ENCODE assay signal across 23 mouse cellular contexts in the genomic region with DNA sequence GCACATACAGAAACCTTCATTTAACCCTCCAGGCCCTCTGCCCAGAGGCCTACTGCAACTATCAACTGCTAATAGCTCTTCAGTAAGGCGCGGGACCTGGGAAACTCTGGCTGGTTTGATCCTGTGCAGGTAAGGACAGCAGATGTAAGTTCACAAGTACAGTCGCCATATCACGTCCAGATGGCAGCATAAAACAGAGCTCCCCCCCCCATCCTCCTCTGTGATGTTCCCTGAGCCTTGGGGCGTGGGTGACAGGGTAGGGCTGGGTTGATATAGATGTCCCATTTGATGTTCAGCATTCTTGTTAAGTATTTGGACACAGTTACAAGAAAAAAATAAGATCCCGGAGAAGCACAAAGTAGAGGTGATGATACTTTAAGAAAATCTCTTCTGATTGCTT. TPM values are rescaled to one million over a fixed set of nuclear protein-coding genes. Genes with fewer than 3 reads are reported as not detected.
DNase-seq lines count a peak whose midpoint lies in the region; ATAC-seq and TF ChIP-seq lines count a peak whose summit lies in the region.
"Had no signal": no experiment of that assay in that cellular context is flagged by ENCODE, and none has a peak within 500 bp of the region (broad histone marks: within the 10 kb centered on the region; RNA-seq: fewer than 3 reads in every experiment).

No protein-coding gene starts in this region.

- H3K4me2 ChIP-seq in heart, embryonic 11.5 days: no peak overlapping the region
- no peak overlapping the region for H3K4me2 ChIP-seq in intestine, embryonic 14.5 days (ENCODE audit: low read length)
- no peak overlapping the region for H3K4me2 ChIP-seq in intestine, embryonic 15.5 days (replicated peaks)
- H3K4me2 ChIP-seq: embryonic facial prominence, embryonic 12.5 days; forebrain, embryonic 12.5 days; hindbrain, embryonic 12.5 days; limb, embryonic 12.5 days; liver, embryonic 11.5 days had no signal

- H3K4me1 ChIP-seq in heart, embryonic 11.5 days (ENCODE audit: control insufficient read depth, insufficient read depth, low read length): peaks cover 33% of the 10 kb centered on the region
- peaks cover 25% of the 10 kb centered on the region for H3K4me1 ChIP-seq in intestine, embryonic 14.5 days (replicated peaks; ENCODE audit: control insufficient read depth, insufficient read depth, low read length)
- H3K4me1 ChIP-seq in intestine, embryonic 15.5 days (replicated peaks): peaks cover 21% of the 10 kb centered on the region
- H3K4me1 ChIP-seq in brown adipose tissue, adult 24 weeks (ENCODE audit: control insufficient read depth, insufficient read depth, insufficient read length, low read length): peaks cover 25% of the 10 kb centered on the region
- H3K4me1 ChIP-seq in olfactory bulb, adult 2 months (ENCODE audit: control insufficient read depth, insufficient read depth, low read length): peaks cover 51% of the 10 kb centered on the region
- H3K4me1 ChIP-seq: forebrain, embryonic 12.5 days had no signal

- no peak for TF ChIP-seq POLR2A in olfactory bulb, adult 2 months (IDR thresholded peaks at IDR 0.05; ENCODE audit: insufficient read depth, low read depth, low read length)

- no peak for TF ChIP-seq CTCF in olfactory bulb, adult 2 months (IDR thresholded peaks at IDR 0.05; ENCODE audit: insufficient read depth, low read depth, low read length)

- H3K9me3 ChIP-seq in heart, embryonic 11.5 days (replicated peaks; ENCODE audit: control insufficient read depth, low read length): no peaks in the 10 kb centered on the region
- no peaks in the 10 kb centered on the region for H3K9me3 ChIP-seq in intestine, embryonic 14.5 days (ENCODE audit: control insufficient read depth, low read length)
- no peaks in the 10 kb centered on the region for H3K9me3 ChIP-seq in intestine, embryonic 15.5 days
- H3K9me3 ChIP-seq: embryonic facial prominence, embryonic 12.5 days; forebrain, embryonic 12.5 days; midbrain, embryonic 10.5 days had no signal

- no peak for DNase-seq in heart, adult 11 months
- no peak for DNase-seq in intestine, embryonic 14.5 days (ENCODE audit: low spot score)
- DNase-seq in spleen, adult 18-20 months: no peak
- DNase-seq: adrenal gland, postnatal 36 days; B cell, adult 2 months; cerebellum, adult 18-20 months; kidney, adult 18-20 months; lung, adult 18-20 months; lung, postnatal 10 days had no signal

- no peaks in the 10 kb centered on the region for H3K36me3 ChIP-seq in heart, embryonic 11.5 days (ENCODE audit: control insufficient read depth, insufficient read depth, low read length)
- H3K36me3 ChIP-seq in intestine, embryonic 14.5 days (ENCODE audit: control insufficient read depth, insufficient read depth, low read length): no peaks in the 10 kb centered on the region
- H3K36me3 ChIP-seq in intestine, embryonic 15.5 days: no peaks in the 10 kb centered on the region
- H3K36me3 ChIP-seq: embryonic facial prominence, embryonic 12.5 days; forebrain, embryonic 12.5 days; G1E; hindbrain, embryonic 12.5 days; limb, embryonic 12.5 days; midbrain, embryonic 10.5 days had no signal

- peak overlapping the region; percentile 81 for H3K27ac ChIP-seq in heart, embryonic 11.5 days (ENCODE audit: low read depth, low read length)
- peak overlapping the region; percentile 69; the same call in 1 of the 2 replicates for H3K27ac ChIP-seq in intestine, embryonic 14.5 days (ENCODE audit: low read depth)
- H3K27ac ChIP-seq in intestine, embryonic 15.5 days: no peak overlapping the region
- H3K27ac ChIP-seq in brown adipose tissue, adult 24 weeks (replicated peaks; ENCODE audit: low read depth, low read length): peak overlapping the region; percentile 88
- peak overlapping the region; percentile 50; the same call in 1 of the 2 replicates for H3K27ac ChIP-seq in olfactory bulb, adult 2 months (ENCODE audit: insufficient read depth, low read depth, low read length)
- H3K27ac ChIP-seq: embryonic facial prominence, embryonic 12.5 days; forebrain, embryonic 12.5 days; hindbrain, embryonic 12.5 days; limb, embryonic 12.5 days; midbrain, embryonic 10.5 days had no signal

- H3K9ac ChIP-seq in heart, embryonic 11.5 days (ENCODE audit: low read depth, low read length): no peak overlapping the region
- H3K9ac ChIP-seq in intestine, embryonic 14.5 days (ENCODE audit: low read length): no peak overlapping the region
- H3K9ac ChIP-seq in intestine, embryonic 15.5 days: no peak overlapping the region
- H3K9ac ChIP-seq: embryonic facial prominence, embryonic 12.5 days; forebrain, embryonic 12.5 days; hindbrain, embryonic 12.5 days; limb, embryonic 12.5 days had no signal

- no peak for ATAC-seq in heart, embryonic 11.5 days (replicated peaks; ENCODE audit: insufficient number of reproducible peaks, low FRiP score, low TSS enrichment)
- no peak for ATAC-seq in intestine, embryonic 14.5 days (replicated peaks; ENCODE audit: low FRiP score, low TSS enrichment, low read depth)
- no peak for ATAC-seq in intestine, embryonic 15.5 days
- ATAC-seq: midbrain, embryonic 16.5 days; Patski had no signal

- WGBS in heart, embryonic 11.5 days (ENCODE audit: insufficient replicate concordance): 89% methylated on average over 6 of the region's 6 CpGs
- 89% methylated on average over 6 of the region's 6 CpGs for WGBS in intestine, embryonic 14.5 days
- WGBS in intestine, embryonic 15.5 days: 93% methylated on average over 6 of the region's 6 CpGs
- 96% methylated on average over 6 of the region's 6 CpGs for WGBS in olfactory bulb, adult 2 months

- no peak overlapping the region for H3K4me3 ChIP-seq in heart, embryonic 11.5 days (ENCODE audit: low read depth, low read length)
- H3K4me3 ChIP-seq in intestine, embryonic 14.5 days (ENCODE audit: low read depth, low read length): no peak overlapping the region
- no peak overlapping the region for H3K4me3 ChIP-seq in intestine, embryonic 15.5 days (replicated peaks)
- no peak overlapping the region for H3K4me3 ChIP-seq in brown adipose tissue, adult 24 weeks (ENCODE audit: insufficient read depth, low read depth, low read length)
- no peak overlapping the region for H3K4me3 ChIP-seq in olfactory bulb, adult 2 months (ENCODE audit: insufficient read depth, low read depth, low read length)
- H3K4me3 ChIP-seq: embryonic facial prominence, embryonic 12.5 days; erythroblast, embryonic 14.5 days; forebrain, embryonic 12.5 days; hindbrain, embryonic 12.5 days; limb, embryonic 12.5 days; midbrain, embryonic 10.5 days had no signal

- no peaks in the 10 kb centered on the region for H3K27me3 ChIP-seq in heart, embryonic 11.5 days (ENCODE audit: control insufficient read depth, insufficient read depth, low read length)
- no peaks in the 10 kb centered on the region for H3K27me3 ChIP-seq in intestine, embryonic 14.5 days (replicated peaks; ENCODE audit: control insufficient read depth, insufficient read depth, low read length)
- no peaks in the 10 kb centered on the region for H3K27me3 ChIP-seq in intestine, embryonic 15.5 days (replicated peaks)
- H3K27me3 ChIP-seq: embryonic facial prominence, embryonic 12.5 days; forebrain, embryonic 12.5 days; hindbrain, embryonic 12.5 days; limb, embryonic 12.5 days; Patski had no signal

RNA-seq across cellular contexts. Expression of a gene that starts 20.1 kb away (rescaled TPM):
- polyA plus RNA-seq in heart, embryonic 11.5 days (2014; fragmentation: Nextera tagmentation; extraction: Ambion mirVana): 117 and 132 TPM in 2 replicates
- 16.6 and 18.2 TPM in 2 replicates for polyA plus RNA-seq in intestine, embryonic 14.5 days (2014; fragmentation: Nextera tagmentation; extraction: Ambion mirVana)
- 18.6 and 19.4 TPM in 2 replicates for polyA plus RNA-seq in intestine, embryonic 15.5 days (2015; fragmentation: Nextera tagmentation; extraction: Ambion mirVana)
- polyA plus RNA-seq in brown adipose tissue, adult 24 weeks (2012; ENCODE audit: insufficient read depth, insufficient read length, missing spikeins): 11.3 and 18.7 TPM in 2 replicates
- polyA plus RNA-seq in olfactory bulb, adult 2 months (2012; ENCODE audit: insufficient read depth, insufficient read length, low replicate concordance, missing spikeins): 155 TPM in 1 of 2 replicates, not detected in the other
- polyA plus RNA-seq: erythroblast, embryonic 14.5 days; G1E had no signal

RNA-seq across cellular contexts. Expression of a gene that starts 46.7 kb away (rescaled TPM):
- polyA plus RNA-seq in heart, embryonic 11.5 days (2014; fragmentation: Nextera tagmentation; extraction: Ambion mirVana): 72.4 and 97.5 TPM in 2 replicates
- 22.9 and 27.4 TPM in 2 replicates for polyA plus RNA-seq in intestine, embryonic 14.5 days (2014; fragmentation: Nextera tagmentation; extraction: Ambion mirVana)
- 26.0 and 27.1 TPM in 2 replicates for polyA plus RNA-seq in intestine, embryonic 15.5 days (2015; fragmentation: Nextera tagmentation; extraction: Ambion mirVana)
- 0.32 and 0.46 TPM in 2 replicates for polyA plus RNA-seq in brown adipose tissue, adult 24 weeks (2012; ENCODE audit: insufficient read depth, insufficient read length, missing spikeins)
- not detected in 2 replicates for polyA plus RNA-seq in olfactory bulb, adult 2 months (2012; ENCODE audit: insufficient read depth, insufficient read length, low replicate concordance, missing spikeins)
- polyA plus RNA-seq: erythroblast, embryonic 14.5 days; G1E had no signal

Comparison
In these comparisons a context has a peak if more than half of its experiments do, and no peak if none do; other contexts are left out.
1. RNA of a gene that starts 46.7 kb away (polyA plus RNA-seq): 72.4 to 97.5 TPM in heart, embryonic 11.5 days, 26.0 to 27.1 TPM in intestine, embryonic 15.5 days and 22.9 to 27.4 TPM in intestine, embryonic 14.5 days; 0.32 to 0.46 TPM in brown adipose tissue, adult 24 weeks and not detected in olfactory bulb, adult 2 months; every median in the first group is over 10 times any median in the second.